Mouse (Mus musculus) hindbrain, embryonic 15.5 days (tissue): ENCODE measurements at regions not wholly inside any gene's neighbourhood (a gene's known extent, or its start where the extent isn't known, plus 50 kb on each side); places are given as distances from the start of the nearest gene placed in this dataset.
A peak's percentile ranks its signal among the peaks of the same experiment; 100 is the strongest.

ENCODE experiments used
- ATAC-seq: fragments of 200-750 bp; cut with Nextera tagmentation; 2 replicates; pipeline ENCODE4 v1.8.0; 2017; ENCODE audit warnings: low read depth, moderate number of reproducible peaks, moderate TSS enrichment; ENCODE audit not compliant: low FRiP score
- H3K27ac ChIP-seq: fragments of 300-500 bp; sonication (generic); replicated peaks from 2 replicates; pipeline ENCODE4 v1.5.1; 2015; ENCODE audit warnings: mild to moderate bottlenecking, inconsistent platforms
- H3K27me3 ChIP-seq: fragments of 300-500 bp; sonication (generic); 2 replicates; pipeline ENCODE4 v1.6.1; 2015; ENCODE audit warnings: control low read depth, inconsistent platforms
- H3K36me3 ChIP-seq: fragments of 300-500 bp; sonication (generic); 2 replicates; pipeline ENCODE4 v1.6.1; 2015; ENCODE audit warnings: control low read depth, inconsistent platforms
- H3K4me1 ChIP-seq: fragments of 300-500 bp; sonication (generic); replicated peaks from 2 replicates; pipeline ENCODE4 v1.6.1; 2015; ENCODE audit warnings: control low read depth, inconsistent platforms
- H3K4me2 ChIP-seq: fragments of 300-500 bp; sonication (generic); 2 replicates; pipeline ENCODE4 v1.6.1; 2015; ENCODE audit warnings: moderate library complexity, mild to moderate bottlenecking, inconsistent platforms
- H3K4me3 ChIP-seq: fragments of 300-500 bp; sonication (generic); 2 replicates; pipeline ENCODE4 v1.5.1; 2015; ENCODE audit warnings: mild to moderate bottlenecking, inconsistent platforms
- H3K9ac ChIP-seq: fragments of 300-500 bp; sonication (generic); 2 replicates; pipeline ENCODE4 v1.6.1; 2015; ENCODE audit warnings: inconsistent platforms
- H3K9me3 ChIP-seq: fragments of 300-500 bp; sonication (generic); 2 replicates; pipeline ENCODE4 v1.6.1; 2016; ENCODE audit warnings: control low read depth, inconsistent platforms
- WGBS: fragments of 180-500 bp; shearing (Covaris S2); methylation state at CpG from one replicate; pipeline ENCODE4 v1.1.7; 2015; 5-methylcytosine and 5-hydroxymethylcytosine counted together

GRCm38 (mm10) chr15:38569011-38569640 is 1143.8 kb downstream of the 4930447A16Rik start:
- H3K9ac ChIP-seq: no peak overlapping the region
- no peak overlapping the region for H3K4me2 ChIP-seq
- no peak for ATAC-seq
- 95% methylated on average over 10 of the region's 10 CpGs for WGBS
- H3K9me3 ChIP-seq: no peaks in the 10 kb centered on the region
- no peaks in the 10 kb centered on the region for H3K27me3 ChIP-seq
- no peak overlapping the region for H3K4me3 ChIP-seq
- H3K27ac ChIP-seq: no peak overlapping the region
- no peaks in the 10 kb centered on the region for H3K36me3 ChIP-seq
- H3K4me1 ChIP-seq: no peaks in the 10 kb centered on the region

DNA sequence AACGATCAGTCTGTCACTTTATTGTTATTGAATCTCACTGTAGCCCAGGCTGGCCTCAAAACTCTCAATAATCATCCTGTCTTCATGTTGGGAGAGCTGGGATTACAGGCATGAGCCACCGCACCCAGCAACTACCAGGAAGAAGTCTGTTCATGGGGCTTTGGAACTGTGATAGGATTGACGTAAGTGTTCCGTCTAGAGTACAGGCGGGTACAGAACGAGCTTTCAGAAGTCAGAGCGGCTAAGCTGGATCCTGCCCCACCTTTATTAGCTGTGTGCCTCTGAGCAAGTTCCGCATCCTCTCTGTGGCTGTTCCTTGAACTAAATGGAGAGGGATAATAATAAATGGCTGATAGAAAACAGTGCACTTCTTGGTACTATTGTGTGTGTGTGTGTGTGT is 1144.8 kb downstream of the 4930447A16Rik start:
- Histone ChIP-seq H3K27me3 (no peaks in the 10 kb centered on the region), H3K9ac (no peak overlapping the region), H3K4me2 (no peak overlapping the region), H3K36me3 (no peaks in the 10 kb centered on the region), H3K9me3 (no peaks in the 10 kb centered on the region), H3K4me3 (no peak overlapping the region), H3K4me1 (no peaks in the 10 kb centered on the region), H3K27ac (no peak overlapping the region)
- WGBS: 90% methylated on average over 8 of the region's 8 CpGs
- no peak for ATAC-seq

DNA sequence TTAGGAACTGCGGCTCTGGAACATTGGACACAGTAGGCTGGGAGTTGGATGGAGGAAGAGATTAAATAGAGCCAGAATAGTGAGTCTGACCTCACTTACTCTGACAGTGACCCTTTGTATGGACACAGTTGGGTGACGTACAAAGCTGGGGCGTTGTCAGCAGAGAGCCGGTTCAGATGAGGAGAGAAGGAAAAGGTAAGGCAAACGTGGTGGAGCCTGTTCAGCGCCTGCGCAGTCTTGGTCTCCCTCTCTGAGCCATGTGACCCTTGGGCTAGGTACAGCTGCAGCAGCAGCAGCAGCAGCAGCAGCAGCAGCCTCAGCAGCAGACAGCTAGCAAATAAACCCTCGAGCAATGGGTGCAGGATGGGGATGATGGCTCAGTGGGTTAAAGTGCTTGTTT is 1145.4 kb downstream of the 4930447A16Rik start:
- Histone ChIP-seq H3K36me3 (no peaks in the 10 kb centered on the region), H3K27ac (no peak overlapping the region), H3K9me3 (no peaks in the 10 kb centered on the region), H3K4me2 (no peak overlapping the region), H3K27me3 (no peaks in the 10 kb centered on the region), H3K9ac (no peak overlapping the region), H3K4me3 (no peak overlapping the region), H3K4me1 (no peaks in the 10 kb centered on the region)
- 68% methylated on average over 8 of the region's 8 CpGs for WGBS
- ATAC-seq: no peak

DNA sequence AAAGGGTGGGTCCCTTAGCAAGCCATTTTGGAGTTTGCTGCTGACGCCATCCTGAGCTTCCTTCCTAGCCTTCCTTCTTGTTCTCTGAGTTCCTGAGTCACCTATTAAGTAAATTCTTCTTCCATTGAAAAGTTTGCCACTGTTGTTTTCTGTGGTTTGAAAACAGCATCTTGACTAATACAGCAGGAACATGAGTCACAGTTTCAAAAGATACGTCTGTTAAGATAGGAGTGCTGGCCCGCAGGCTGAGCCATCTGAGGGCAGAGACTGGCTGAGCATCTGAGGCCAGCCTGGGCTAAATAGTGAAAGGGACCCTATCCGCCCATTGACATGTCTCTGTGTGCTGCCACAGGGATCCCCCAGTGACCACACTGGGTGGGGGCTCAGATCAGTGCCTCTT is 1147.3 kb downstream of the 4930447A16Rik start:
- ATAC-seq: no peak
- H3K36me3 ChIP-seq: no peaks in the 10 kb centered on the region
- H3K4me3 ChIP-seq: no peak overlapping the region
- no peaks in the 10 kb centered on the region for H3K9me3 ChIP-seq
- H3K9ac ChIP-seq: no peak overlapping the region
- no peaks in the 10 kb centered on the region for H3K27me3 ChIP-seq
- no peak overlapping the region for H3K27ac ChIP-seq
- 89% methylated on average over 4 of the region's 4 CpGs for WGBS
- no peak overlapping the region for H3K4me2 ChIP-seq
- H3K4me1 ChIP-seq: no peaks in the 10 kb centered on the region

DNA sequence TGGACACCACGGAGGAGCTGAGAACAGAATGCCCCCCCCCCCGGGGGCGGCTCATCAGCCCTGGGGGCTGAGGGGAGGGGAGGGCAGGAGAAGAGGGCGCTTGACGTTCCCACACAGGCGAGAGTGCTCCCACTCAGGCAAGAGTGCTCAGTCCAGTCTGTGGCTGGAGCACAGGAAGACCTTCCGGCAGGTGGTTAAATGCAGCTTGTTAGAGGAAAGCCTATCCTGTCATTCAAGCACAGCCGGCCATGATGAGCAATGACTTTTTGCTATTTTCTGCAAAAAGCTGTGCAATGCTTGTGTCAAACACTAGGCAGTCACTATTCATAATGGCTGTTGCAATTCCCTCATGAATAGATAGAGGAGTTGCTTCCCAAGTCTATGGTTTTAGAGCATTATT is 1149.1 kb downstream of the 4930447A16Rik start:
- Histone ChIP-seq H3K4me1 (no peaks in the 10 kb centered on the region), H3K27ac (no peak overlapping the region), H3K4me3 (no peak overlapping the region), H3K36me3 (no peaks in the 10 kb centered on the region), H3K4me2 (no peak overlapping the region), H3K27me3 (no peaks in the 10 kb centered on the region), H3K9me3 (no peaks in the 10 kb centered on the region), H3K9ac (no peak overlapping the region)
- 86% methylated on average over 8 of the region's 8 CpGs for WGBS
- no peak for ATAC-seq

DNA sequence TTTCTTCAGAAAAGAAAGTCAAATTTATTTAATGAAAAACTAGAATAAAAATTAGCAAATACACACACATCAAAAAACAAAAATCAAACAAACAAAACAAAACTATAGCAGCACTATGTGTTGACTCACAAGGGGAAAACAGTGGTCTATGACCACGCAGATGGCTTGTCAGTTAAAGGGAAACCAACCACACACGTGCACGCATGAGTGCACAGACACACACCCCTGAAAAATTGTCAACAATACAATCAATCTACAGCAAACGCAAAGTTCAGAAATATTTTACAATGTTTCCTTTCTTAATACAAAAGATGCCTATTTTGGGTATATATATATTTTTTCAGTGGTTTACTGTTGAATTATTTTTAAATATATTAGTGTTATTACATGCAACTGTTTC is 1149.9 kb downstream of the 4930447A16Rik start:
- no peak overlapping the region for H3K27ac ChIP-seq
- no peaks in the 10 kb centered on the region for H3K4me1 ChIP-seq
- no peaks in the 10 kb centered on the region for H3K36me3 ChIP-seq
- H3K27me3 ChIP-seq: no peaks in the 10 kb centered on the region
- H3K4me3 ChIP-seq: no peak overlapping the region
- no peaks in the 10 kb centered on the region for H3K9me3 ChIP-seq
- no peak for ATAC-seq
- no peak overlapping the region for H3K4me2 ChIP-seq
- H3K9ac ChIP-seq: no peak overlapping the region
- WGBS: 80% methylated on average over 4 of the region's 4 CpGs

DNA sequence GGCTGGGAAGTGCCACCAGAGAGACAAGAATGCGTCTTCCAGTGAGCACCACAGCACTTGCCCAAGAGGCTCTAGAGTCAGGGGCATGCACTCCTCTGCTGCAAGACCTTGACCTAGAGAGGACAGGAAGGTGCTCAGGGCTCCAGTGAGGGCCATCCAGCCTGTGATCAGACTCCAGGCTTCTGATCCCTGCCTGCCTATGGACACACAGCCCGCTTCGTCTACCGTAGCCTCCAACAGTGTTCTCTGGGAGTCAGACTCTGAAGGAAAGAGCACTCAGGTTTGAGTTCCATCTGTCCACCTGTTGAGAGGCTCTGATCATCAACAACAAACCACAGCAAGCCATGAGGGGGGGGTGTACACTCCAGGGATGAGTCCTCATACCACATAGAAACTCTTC is 1152.3 kb downstream of the 4930447A16Rik start:
- H3K27me3 ChIP-seq: no peaks in the 10 kb centered on the region
- H3K9ac ChIP-seq: no peak overlapping the region
- ATAC-seq: no peak
- no peak overlapping the region for H3K4me2 ChIP-seq
- no peaks in the 10 kb centered on the region for H3K36me3 ChIP-seq
- WGBS: 96% methylated on average over 4 of the region's 4 CpGs
- H3K4me3 ChIP-seq: no peak overlapping the region
- no peaks in the 10 kb centered on the region for H3K9me3 ChIP-seq
- H3K27ac ChIP-seq: no peak overlapping the region
- H3K4me1 ChIP-seq: no peaks in the 10 kb centered on the region

DNA sequence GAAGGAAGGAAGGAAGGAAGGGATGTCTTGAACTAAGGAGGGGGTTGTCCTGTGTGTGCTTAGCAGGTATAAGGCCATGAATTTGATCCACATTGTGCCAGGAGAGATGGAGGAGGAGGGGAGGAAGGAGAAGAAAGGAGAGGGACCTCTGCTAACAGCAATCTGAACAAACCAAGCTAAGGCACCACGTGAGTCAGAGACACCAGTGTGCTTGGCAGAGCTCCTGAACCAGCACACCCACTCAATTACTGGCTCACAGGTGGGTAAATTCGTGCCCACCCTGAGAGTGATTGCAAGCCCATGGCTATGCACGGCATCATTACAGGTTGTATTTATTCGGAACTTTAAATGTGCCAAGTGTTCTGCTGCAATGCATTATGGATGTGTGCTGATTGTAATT is 1154.1 kb downstream of the 4930447A16Rik start:
- Histone ChIP-seq H3K4me2 (no peak overlapping the region), H3K27me3 (no peaks in the 10 kb centered on the region), H3K4me3 (no peak overlapping the region), H3K4me1 (no peaks in the 10 kb centered on the region), H3K9ac (no peak overlapping the region), H3K36me3 (no peaks in the 10 kb centered on the region), H3K27ac (no peak overlapping the region), H3K9me3 (no peaks in the 10 kb centered on the region)
- 88% methylated on average over 4 of the region's 4 CpGs for WGBS
- ATAC-seq: no peak

DNA sequence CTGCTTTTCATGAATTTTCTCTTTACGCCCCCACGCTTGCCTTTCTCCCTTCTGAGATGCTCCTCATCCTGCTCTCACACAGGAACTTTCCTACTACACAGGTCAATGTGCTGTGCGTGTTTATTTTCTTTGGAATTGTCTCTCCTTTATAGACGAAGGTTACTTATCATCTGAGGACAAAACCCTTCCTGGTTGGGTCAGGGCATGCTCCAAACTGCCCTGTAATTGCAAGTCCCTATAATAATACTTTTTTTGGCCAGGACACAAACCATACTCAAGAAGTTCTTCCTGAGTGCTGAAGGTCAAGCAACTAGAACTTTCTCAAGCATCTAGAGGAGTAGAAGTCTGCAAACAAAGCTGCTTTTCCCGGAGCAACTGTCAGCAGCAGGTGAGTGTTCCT is 1158.1 kb downstream of the 4930447A16Rik start:
- Histone ChIP-seq H3K9ac (no peak overlapping the region), H3K4me3 (no peak overlapping the region), H3K36me3 (no peaks in the 10 kb centered on the region), H3K27ac (no peak overlapping the region), H3K27me3 (no peaks in the 10 kb centered on the region), H3K9me3 (no peaks in the 10 kb centered on the region), H3K4me1 (no peaks in the 10 kb centered on the region), H3K4me2 (no peak overlapping the region)
- WGBS: 80% methylated on average over 5 of the region's 5 CpGs
- ATAC-seq: no peak

DNA sequence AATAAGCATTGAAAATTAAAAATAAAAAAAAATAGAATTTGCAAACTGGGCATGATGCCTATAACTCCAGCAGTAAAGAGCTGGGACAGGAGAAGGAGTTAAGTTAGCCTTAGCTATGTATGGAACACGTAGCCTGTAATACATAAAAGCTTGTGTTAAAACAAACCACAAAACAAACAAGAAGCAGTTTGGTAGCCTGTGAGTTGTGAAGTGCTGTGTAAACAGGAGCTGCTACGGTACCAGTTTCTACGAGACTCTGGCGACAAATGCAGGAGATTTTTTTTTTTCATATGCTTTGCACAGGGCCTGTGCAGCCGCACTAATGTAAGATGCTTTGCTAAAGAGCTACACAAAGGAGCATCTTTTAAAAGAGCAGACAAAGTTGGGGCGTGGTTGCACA is 1159.1 kb downstream of the 4930447A16Rik start:
- Histone ChIP-seq H3K27ac (no peak overlapping the region), H3K27me3 (no peaks in the 10 kb centered on the region), H3K36me3 (no peaks in the 10 kb centered on the region), H3K4me2 (no peak overlapping the region), H3K9me3 (no peaks in the 10 kb centered on the region), H3K9ac (no peak overlapping the region), H3K4me1 (no peaks in the 10 kb centered on the region), H3K4me3 (no peak overlapping the region)
- WGBS: 82% methylated on average over 6 of the region's 6 CpGs
- no peak for ATAC-seq

DNA sequence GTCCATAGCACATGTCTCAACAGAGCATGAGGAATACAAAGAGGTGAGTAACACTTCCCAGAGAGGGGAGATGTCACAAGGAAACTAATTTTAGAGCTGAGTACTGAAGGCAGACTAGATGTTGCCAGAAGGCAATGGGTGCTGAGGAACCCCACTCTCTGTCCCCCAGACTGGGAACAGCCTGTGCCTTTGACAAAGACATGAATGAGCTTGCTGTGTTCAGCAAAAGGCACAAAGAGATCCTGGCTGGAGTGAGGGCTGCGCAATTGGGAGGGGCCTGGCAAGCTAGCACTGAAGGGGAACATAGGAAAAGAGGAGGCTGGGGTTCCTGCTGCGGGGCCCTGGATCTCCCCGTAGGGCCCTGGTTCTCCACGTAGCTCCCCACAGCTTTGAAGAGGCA is 1160.3 kb downstream of the 4930447A16Rik start:
- 70% methylated on average over 4 of the region's 4 CpGs for WGBS
- no peak for ATAC-seq

GRCm38 (mm10) chr15:38586594-38586993 is 1161.2 kb downstream of the 4930447A16Rik start:
- no peak overlapping the region for H3K4me3 ChIP-seq
- H3K27me3 ChIP-seq: no peaks in the 10 kb centered on the region
- H3K9me3 ChIP-seq: no peaks in the 10 kb centered on the region
- 74% methylated on average over 10 of the region's 10 CpGs for WGBS
- H3K4me2 ChIP-seq: no peak overlapping the region
- H3K36me3 ChIP-seq: no peaks in the 10 kb centered on the region
- no peaks in the 10 kb centered on the region for H3K4me1 ChIP-seq
- H3K27ac ChIP-seq: no peak overlapping the region
- no peak for ATAC-seq
- H3K9ac ChIP-seq: no peak overlapping the region

More for the DNA sequence above, 1160.3 kb downstream of the 4930447A16Rik start:
- Histone ChIP-seq H3K27me3 (no peaks in the 10 kb centered on the region), H3K4me2 (no peak overlapping the region), H3K4me1 (no peaks in the 10 kb centered on the region), H3K9ac (no peak overlapping the region), H3K4me3 (no peak overlapping the region), H3K27ac (0 out of 2 replicates have a peak overlapping the region, but pooled peaks have one; percentile 37), H3K36me3 (no peaks in the 10 kb centered on the region), H3K9me3 (no peaks in the 10 kb centered on the region)

GRCm38 (mm10) chr15:38588268-38588667 is 1162.9 kb downstream of the 4930447A16Rik start:
- H3K4me3 ChIP-seq: no peak overlapping the region
- H3K27me3 ChIP-seq: no peaks in the 10 kb centered on the region
- H3K9ac ChIP-seq: no peak overlapping the region
- no peak for ATAC-seq
- no peaks in the 10 kb centered on the region for H3K36me3 ChIP-seq
- H3K27ac ChIP-seq: no peak overlapping the region
- no peaks in the 10 kb centered on the region for H3K9me3 ChIP-seq
- no peaks in the 10 kb centered on the region for H3K4me1 ChIP-seq
- no peak overlapping the region for H3K4me2 ChIP-seq
- WGBS: 84% methylated on average over 5 of the region's 5 CpGs
